Mouse (Mus musculus) lung, adult 2 months (tissue): ENCODE results near the gene Olfr615.

Experiments
- CTCF ChIP-seq: fragments of 200-500 bp; IDR thresholded peaks from 2 replicates; pipeline ENCODE4 v1.5.1; 2011; ENCODE audit warnings: mild to moderate bottlenecking, low read length, control low read depth; ENCODE audit not compliant: insufficient read depth
- POLR2A ChIP-seq: fragments of 200-500 bp; IDR thresholded peaks from 2 replicates; pipeline ENCODE4 v1.6.1; 2011; ENCODE audit warnings: low read depth, mild to moderate bottlenecking, control low read depth, low read length, borderline replicate concordance; ENCODE audit errors: extremely low read depth

DNA sequence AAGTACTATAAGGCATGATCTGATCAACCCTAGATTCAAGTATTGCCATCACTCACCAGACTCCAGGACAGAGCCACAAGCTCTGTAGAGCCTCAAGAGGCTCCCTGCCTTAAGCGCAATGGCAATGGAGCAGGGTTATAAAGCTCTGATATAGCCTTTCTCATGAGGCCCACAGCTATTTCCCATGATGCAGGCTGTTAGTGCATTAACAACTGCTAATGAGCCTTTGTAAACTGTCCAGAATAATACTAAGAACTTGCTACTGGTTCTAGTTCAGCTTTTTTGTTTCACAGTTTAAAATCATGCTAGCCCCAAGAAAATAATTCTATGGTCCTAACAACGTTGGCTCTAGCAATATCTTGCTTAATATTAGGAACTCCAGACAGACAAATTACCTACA is 43.9 kb upstream of the Olfr615 start, which contains the start of gene Olfr610:
- TF ChIP-seq CTCF: no peak
- no peak for TF ChIP-seq POLR2A
